Mouse (Mus musculus): Measurements from ENCODE around the gene Lama5. TPM values are rescaled to one million over a fixed set of nuclear protein-coding genes. Genes with fewer than 3 reads are reported as not detected.
"Not testable (repeated sequence)": the region's sequence is repeated elsewhere in the genome, so short reads cannot be mapped to it uniquely, and the experiment has no call there.

Gene Lama5
- polyA plus RNA-seq, 1 experiment from 2014 or later = 6.4 TPM

DNA sequence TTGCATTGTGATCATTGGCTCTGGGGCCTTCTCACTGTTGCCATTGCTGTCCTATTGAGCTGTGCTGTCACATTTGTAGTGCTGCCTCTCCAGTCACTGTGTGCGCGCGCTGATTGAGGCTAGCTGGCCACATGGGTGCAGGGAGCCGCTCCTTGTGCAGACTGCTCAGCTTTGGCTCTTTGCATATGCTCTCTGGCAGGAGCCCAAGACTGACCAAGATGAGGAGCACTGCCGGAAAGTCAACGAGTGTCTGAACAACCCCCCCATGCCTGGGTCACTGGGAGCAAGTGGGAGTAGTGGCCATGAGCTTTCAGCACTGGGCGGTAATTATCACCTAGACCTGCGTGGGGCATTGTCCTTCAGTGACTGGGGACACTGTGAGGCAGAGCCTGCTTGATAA is 51.9 kb downstream of the Lama5 start:
- Histone ChIP-seq H3K36me3 (peaks cover 61% of the 10 kb centered on the region), H3K4me3 (peak overlapping the region; percentile 95; the same call in 1 of the 2 replicates), H3K4me1 (peaks cover 27% of the 10 kb centered on the region)
- WGBS = 90% methylated on average over 8 of the region's 8 CpGs
- H3K9me3 ChIP-seq (replicated peaks); H3K27me3 ChIP-seq (ENCODE audit: low read depth, poor library complexity, severe bottlenecking); H3K27ac ChIP-seq (replicated peaks); DNase-seq (ENCODE audit: low spot score): not testable (repeated sequence)

DNA sequence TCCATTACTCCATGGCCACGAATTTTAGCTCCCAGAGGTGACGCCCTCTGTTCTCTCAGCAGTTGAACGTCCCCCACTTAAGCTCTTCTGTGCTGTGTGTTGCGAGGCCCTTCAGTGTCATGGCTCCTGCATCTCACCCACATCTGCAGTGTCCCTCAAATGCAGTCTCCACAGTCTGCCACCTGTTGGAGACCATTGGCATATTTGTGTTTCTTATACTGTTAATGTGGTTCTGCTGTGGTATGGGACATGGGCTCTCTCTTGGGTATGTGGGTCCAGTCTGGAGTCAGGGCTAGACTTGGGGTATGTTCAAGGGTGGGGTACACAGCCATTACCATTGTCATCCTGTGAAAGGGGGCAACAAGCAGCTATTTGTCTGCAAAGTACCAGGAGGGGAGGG is 52.5 kb downstream of the Lama5 start:
- no peak for DNase-seq (ENCODE audit: low spot score)
- H3K4me1 ChIP-seq = peaks cover 27% of the 10 kb centered on the region
- H3K36me3 ChIP-seq = peaks cover 55% of the 10 kb centered on the region
- WGBS = 79% methylated on average over 4 of the region's 4 CpGs
- no peaks in the 10 kb centered on the region for H3K27me3 ChIP-seq (ENCODE audit: low read depth, poor library complexity, severe bottlenecking)
- 0 out of 2 replicates have a peak overlapping the region, but pooled peaks have one; percentile 95 for H3K27ac ChIP-seq (replicated peaks)
- no peaks in the 10 kb centered on the region for H3K9me3 ChIP-seq (replicated peaks)
- H3K4me3 ChIP-seq = peak overlapping the region; percentile 95

DNA sequence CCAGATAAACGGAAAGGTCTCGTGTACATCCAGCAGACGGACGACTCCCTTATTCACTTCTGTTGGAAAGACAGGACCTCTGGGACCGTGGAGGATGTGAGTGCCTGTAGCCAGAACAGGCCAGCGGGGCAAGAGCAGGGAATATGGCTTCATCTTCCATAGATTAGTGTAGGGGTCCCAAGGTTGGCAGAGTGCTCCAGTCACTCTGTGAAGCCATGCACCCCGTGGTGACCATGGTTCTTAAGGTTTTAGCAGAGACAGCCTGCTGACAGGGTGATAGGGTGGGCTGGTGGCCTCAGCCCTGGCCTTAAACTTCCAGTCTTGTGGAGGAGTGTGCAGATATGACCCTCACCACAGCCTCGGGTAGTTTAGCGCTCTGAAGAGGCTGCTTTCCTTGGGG is 53.5 kb downstream of the Lama5 start:
- H3K27ac ChIP-seq (replicated peaks) = peak overlapping the region; percentile 95
- H3K9me3 ChIP-seq (replicated peaks) = no peaks in the 10 kb centered on the region
- no peak for DNase-seq (ENCODE audit: low spot score)
- peaks cover 27% of the 10 kb centered on the region for H3K4me1 ChIP-seq
- peaks cover 45% of the 10 kb centered on the region for H3K36me3 ChIP-seq
- H3K4me3 ChIP-seq = peak overlapping the region; percentile 95
- 8% methylated on average over 9 of the region's 9 CpGs for WGBS
- H3K27me3 ChIP-seq (ENCODE audit: low read depth, poor library complexity, severe bottlenecking) = no peaks in the 10 kb centered on the region

DNA sequence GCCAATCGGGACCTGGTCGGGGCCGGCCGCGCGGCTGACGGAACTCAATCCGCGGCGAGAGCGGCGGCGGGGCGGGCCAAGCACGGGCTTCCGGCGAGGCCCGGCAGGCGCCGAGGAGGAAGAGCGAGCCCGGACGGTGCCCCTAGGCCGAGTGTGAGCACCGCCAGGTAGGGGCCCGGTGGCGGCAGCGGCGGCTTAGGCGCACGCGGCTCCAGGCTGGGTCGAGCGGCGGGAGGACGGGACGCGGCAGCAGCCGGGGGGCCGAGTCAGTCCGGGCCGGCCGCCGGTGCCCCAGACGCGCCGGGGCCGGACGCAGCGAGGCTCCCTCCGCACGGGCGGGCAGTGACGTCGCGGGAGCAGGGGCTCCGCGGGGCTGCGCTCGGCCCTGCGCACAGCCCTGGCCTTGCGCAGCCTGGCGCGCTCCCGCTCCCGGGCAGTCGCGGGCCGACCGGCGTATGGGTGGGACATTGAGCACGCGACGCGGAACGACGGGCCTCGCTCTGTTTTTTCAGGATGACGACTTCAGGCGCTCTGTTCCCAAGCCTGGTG is 54.1 kb downstream of the Lama5 start:
- DNase-seq (ENCODE audit: low spot score) = no peak
- Histone ChIP-seq H3K27ac (replicated peaks) (peak overlapping the region; percentile 95), H3K9me3 (replicated peaks) (no peaks in the 10 kb centered on the region), H3K4me1 (peaks cover 27% of the 10 kb centered on the region), H3K4me3 (peak overlapping the region; percentile 95), H3K36me3 (peaks cover 40% of the 10 kb centered on the region), H3K27me3 (ENCODE audit: low read depth, poor library complexity, severe bottlenecking) (no peaks in the 10 kb centered on the region)
- under 1% methylated on average over 80 of the region's 80 CpGs for WGBS

DNA sequence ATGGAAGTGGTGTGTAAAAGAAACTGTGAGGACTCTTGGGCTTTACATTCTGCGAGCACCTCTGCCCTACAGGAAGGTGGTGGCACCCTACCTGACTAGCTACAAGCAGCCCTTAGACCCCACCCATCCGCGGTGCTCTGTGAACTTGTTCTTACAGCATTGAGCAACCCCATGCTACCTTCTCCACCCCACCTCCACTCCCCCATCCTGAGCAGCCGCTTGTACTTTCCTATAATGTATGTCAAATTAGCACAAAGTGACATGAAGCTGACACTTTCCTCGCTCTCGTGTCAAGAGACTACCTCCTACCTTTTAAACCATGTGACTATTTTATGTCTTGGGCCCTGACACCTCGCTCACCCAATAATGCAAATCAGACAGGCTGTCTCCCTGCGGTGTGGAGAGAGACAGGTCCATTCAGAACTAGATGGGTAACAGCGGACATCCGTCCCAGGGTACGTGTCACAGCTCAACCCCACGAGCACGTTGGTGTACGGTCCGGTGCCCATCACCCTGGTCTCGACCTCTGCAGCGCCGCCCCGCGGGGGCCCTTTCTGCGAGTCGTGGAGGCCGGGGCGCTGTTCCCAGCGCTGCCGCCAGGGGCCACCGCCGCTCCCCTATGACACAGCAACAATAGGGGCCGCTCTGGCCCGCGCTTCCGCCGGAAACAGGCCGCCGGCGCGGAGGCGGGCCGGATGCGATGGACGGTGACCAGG is 54.7 kb downstream of the Lama5 start, which contains the start of gene Adrm1:
TSS of gene Adrm1 (plus strand) at position 680 of the 716 bp plus-strand sequence.
- Histone ChIP-seq H3K9me3 (replicated peaks) (no peaks in the 10 kb centered on the region), H3K27ac (replicated peaks) (peak within 1 kb of the TSS; percentile 95), H3K27me3 (ENCODE audit: low read depth, poor library complexity, severe bottlenecking) (no peaks in the 10 kb centered on the region), H3K36me3 (peaks cover 33% of the 10 kb centered on the region), H3K4me3 (peak within 1 kb of the TSS; percentile 95), H3K4me1 (peaks cover 27% of the 10 kb centered on the region)
- DNase-seq (ENCODE audit: low spot score) = peak; percentile 97
- 6% methylated on average over 41 of the region's 41 CpGs for WGBS

DNA sequence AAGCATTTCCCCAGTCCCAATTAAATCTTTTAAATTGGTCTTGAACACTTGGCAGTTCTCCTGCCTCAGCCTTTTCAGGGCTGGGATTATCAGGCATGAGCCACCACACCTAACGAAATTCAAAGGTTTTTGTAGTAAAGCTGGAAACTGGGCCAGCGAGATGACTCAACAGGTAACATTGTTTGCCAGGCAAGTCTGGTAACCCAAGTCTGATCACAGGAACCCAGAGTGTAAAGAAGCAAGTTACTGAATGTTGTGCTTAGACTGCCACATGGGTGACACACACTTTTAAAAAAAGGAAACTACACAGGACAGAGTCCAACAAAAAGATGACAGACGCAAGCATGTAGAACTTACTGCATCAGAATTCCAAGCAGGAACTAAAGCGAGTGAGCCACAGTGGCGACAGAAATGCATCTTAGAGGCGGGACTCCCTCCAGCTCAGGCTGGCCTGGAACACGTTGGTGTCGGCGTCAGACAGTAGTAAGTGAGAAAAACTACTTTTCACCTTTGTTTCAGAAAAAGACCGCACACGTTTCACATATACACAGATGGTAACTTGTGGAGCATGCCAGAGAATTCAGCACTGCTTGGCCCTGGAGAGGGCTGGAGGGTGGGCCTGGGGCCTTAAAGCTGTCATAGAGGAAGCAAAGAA is 55.4 kb downstream of the Lama5 start:
- Histone ChIP-seq H3K27me3 (ENCODE audit: low read depth, poor library complexity, severe bottlenecking) (no peaks in the 10 kb centered on the region), H3K9me3 (replicated peaks) (no peaks in the 10 kb centered on the region), H3K4me3 (0 out of 2 replicates have a peak overlapping the region, but pooled peaks have one; percentile 95), H3K27ac (replicated peaks) (peak overlapping the region; percentile 95; the same call in 1 of the 2 replicates), H3K36me3 (peaks cover 26% of the 10 kb centered on the region), H3K4me1 (peaks cover 27% of the 10 kb centered on the region)
- WGBS = 90% methylated on average over 11 of the region's 11 CpGs
- DNase-seq (ENCODE audit: low spot score) = no peak

DNA sequence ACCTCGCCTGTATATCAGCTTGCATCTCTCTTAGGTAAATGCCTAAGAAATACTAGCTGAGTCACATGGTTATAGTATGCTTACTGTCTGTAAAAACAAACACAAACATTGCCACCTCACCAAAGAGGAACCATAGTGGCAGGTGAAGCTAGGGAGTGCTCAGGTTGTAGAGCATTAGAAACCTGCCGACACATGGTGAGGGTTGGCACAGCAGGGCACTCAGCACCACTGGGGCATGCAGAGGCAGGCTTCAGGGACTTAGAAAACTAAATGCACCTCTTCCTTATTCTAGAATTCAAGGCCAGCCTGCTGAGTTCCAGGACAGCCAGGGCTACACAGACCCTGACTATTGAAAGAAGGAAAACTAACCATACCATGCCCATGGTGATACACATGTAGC is 58.8 kb downstream of the Lama5 start:
- Histone ChIP-seq H3K36me3 (peaks cover 21% of the 10 kb centered on the region), H3K27me3 (ENCODE audit: low read depth, poor library complexity, severe bottlenecking) (no peaks in the 10 kb centered on the region), H3K9me3 (replicated peaks) (no peaks in the 10 kb centered on the region), H3K27ac (replicated peaks) (no peak overlapping the region), H3K4me1 (peaks cover 7% of the 10 kb centered on the region), H3K4me3 (no peak overlapping the region)
- 84% methylated on average over 2 of the region's 2 CpGs for WGBS
- no peak for DNase-seq (ENCODE audit: low spot score)

DNA sequence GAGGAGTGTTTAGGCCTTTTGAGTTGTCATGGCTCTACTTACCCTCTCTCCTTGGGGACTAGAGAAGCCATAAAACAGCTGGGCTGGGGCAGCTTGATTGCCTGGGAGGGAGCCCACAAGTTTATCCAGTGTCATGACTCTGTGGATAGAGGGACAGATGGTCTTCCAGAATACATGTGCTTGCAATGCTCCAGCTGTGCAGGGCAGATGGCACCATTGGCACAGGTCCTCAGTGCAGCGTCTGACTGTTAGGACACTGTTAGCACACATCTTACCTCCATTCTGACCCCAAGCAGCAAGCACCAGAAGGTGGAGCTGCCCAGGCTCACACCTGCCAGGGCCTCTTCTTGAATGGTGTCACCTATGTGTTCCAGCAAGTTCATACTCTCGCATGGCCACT is 59.8 kb downstream of the Lama5 start:
- Histone ChIP-seq H3K9me3 (replicated peaks) (no peaks in the 10 kb centered on the region), H3K27me3 (ENCODE audit: low read depth, poor library complexity, severe bottlenecking) (no peaks in the 10 kb centered on the region), H3K36me3 (peaks cover 31% of the 10 kb centered on the region), H3K4me3 (no peak overlapping the region), H3K4me1 (peaks cover 4% of the 10 kb centered on the region), H3K27ac (replicated peaks) (no peak overlapping the region)
- WGBS = 80% methylated on average over 2 of the region's 2 CpGs
- no peak for DNase-seq (ENCODE audit: low spot score)

DNA sequence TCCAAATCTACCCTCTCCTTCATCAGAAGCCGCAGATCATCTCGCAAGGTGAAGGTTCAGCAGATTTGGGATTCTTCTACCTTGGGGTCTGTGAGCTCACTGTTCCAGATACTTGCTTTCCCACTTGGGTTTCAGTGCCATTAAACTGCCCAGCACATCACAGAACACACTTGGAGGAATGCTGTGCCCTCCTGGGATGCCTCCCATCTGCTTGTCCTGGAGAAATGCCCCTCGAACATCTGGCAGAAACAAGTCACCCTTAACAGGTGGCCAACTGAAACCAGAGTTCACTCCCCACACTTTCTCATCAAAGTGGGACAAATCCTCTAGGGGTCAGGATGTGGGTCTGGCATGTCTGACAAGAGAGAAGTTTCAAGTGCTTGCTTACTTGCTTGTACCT is 67.0 kb downstream of the Lama5 start:
- Histone ChIP-seq H3K4me1 (no peaks in the 10 kb centered on the region), H3K4me3 (no peak overlapping the region), H3K9me3 (replicated peaks) (no peaks in the 10 kb centered on the region), H3K27ac (replicated peaks) (no peak overlapping the region), H3K27me3 (ENCODE audit: low read depth, poor library complexity, severe bottlenecking) (no peaks in the 10 kb centered on the region), H3K36me3 (peaks cover 88% of the 10 kb centered on the region)
- WGBS = 93% methylated on average over 3 of the region's 3 CpGs
- DNase-seq (ENCODE audit: low spot score) = no peak

DNA sequence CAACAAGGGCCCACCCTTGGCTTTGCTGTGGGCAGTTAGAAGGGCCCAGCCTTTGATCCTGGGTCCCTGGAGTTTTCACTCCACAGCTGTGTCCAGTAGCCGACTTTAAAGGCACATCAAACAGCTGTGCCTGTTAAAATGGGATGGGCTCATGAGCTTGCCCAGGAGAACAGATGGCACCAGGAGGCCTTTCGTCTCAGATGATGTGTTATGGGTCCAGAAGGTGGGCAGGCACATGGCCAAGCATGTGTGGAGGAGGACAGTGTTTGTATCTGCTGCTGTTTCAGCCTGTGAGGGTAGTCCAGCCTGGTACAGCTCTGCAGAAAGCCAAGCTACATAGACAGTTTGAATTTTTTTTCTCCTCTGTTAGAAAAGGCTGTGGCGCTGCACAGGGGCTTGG is 70.9 kb downstream of the Lama5 start:
- DNase-seq (ENCODE audit: low spot score) = no peak
- peaks cover 88% of the 10 kb centered on the region for H3K36me3 ChIP-seq
- no peaks in the 10 kb centered on the region for H3K9me3 ChIP-seq (replicated peaks)
- no peaks in the 10 kb centered on the region for H3K27me3 ChIP-seq (ENCODE audit: low read depth, poor library complexity, severe bottlenecking)
- 85% methylated on average over 3 of the region's 3 CpGs for WGBS
- H3K4me1 ChIP-seq = no peaks in the 10 kb centered on the region
- no peak overlapping the region for H3K27ac ChIP-seq (replicated peaks)
- no peak overlapping the region for H3K4me3 ChIP-seq

DNA sequence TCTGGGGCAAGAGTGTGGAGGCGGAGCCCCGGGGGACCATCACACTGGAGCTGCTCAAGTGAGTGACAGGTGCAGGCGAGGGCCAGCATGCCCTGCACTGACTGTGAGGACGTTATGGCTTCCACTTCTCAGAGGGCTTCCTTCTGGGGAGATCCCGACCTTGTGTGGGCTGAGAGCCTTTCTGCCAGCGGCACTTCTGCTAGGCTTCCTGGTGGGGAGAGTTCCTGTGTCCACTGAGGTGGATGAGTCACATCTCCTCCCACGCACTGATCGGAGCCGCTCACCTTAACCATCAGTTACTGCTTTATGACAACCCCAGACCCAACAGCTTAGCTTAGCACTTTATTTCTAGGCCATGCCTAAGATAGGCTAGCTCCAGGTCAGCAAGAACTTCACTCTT is 77.1 kb downstream of the Lama5 start:
- Histone ChIP-seq H3K9me3 (replicated peaks) (no peaks in the 10 kb centered on the region), H3K27ac (replicated peaks) (no peak overlapping the region), H3K27me3 (ENCODE audit: low read depth, poor library complexity, severe bottlenecking) (no peaks in the 10 kb centered on the region), H3K4me1 (no peaks in the 10 kb centered on the region), H3K4me3 (no peak overlapping the region), H3K36me3 (peaks cover 92% of the 10 kb centered on the region)
- WGBS = 87% methylated on average over 9 of the region's 9 CpGs
- no peak for DNase-seq (ENCODE audit: low spot score)

DNA sequence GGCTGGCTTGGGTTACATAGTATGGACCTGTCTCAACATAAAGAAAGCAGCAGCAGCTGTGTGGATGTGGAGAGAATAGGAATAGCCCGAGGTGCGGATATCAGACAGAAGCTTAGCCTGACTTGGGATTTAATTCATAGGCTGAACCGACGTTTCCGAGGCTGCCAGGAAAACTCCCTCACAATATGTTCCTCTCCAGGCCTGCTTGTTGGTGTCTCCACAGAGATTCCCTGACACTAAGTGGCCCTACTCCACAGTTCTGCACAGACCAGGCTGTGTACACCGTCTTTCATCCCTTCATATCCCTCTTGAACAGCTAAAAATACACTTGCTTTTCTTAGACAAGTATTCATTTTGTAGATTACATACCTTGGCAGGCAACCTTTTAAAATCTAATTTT is 78.3 kb downstream of the Lama5 start:
- DNase-seq (ENCODE audit: low spot score) = no peak
- Histone ChIP-seq H3K4me1 (no peaks in the 10 kb centered on the region), H3K4me3 (no peak overlapping the region), H3K9me3 (replicated peaks) (no peaks in the 10 kb centered on the region), H3K36me3 (peaks cover 85% of the 10 kb centered on the region), H3K27me3 (ENCODE audit: low read depth, poor library complexity, severe bottlenecking) (no peaks in the 10 kb centered on the region), H3K27ac (replicated peaks) (no peak overlapping the region)
- WGBS = 96% methylated on average over 6 of the region's 6 CpGs

DNA sequence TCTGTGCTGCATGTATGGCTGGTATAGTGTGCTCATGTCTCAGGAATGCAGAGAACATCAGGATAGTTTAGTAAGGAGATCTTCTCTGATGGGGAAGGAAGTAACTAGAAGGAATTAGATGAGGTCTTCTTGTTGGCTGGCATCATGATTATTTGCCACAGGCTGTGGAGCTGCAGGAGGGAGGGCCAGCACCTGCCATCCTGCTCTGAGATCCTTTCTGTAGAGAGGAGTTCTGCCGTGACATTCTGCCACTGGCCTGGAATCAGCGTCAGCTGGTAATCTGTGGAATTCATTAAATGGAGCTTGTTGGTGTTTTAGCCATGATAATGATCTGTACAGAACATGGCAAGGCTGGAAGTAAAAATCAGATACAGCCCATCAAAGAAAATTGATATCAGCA is 79.6 kb downstream of the Lama5 start:
- Histone ChIP-seq H3K36me3 (peaks cover 82% of the 10 kb centered on the region), H3K4me3 (no peak overlapping the region), H3K4me1 (no peaks in the 10 kb centered on the region), H3K27ac (replicated peaks) (no peak overlapping the region), H3K27me3 (ENCODE audit: low read depth, poor library complexity, severe bottlenecking) (no peaks in the 10 kb centered on the region), H3K9me3 (replicated peaks) (no peaks in the 10 kb centered on the region)
- WGBS = 90% methylated on average over 2 of the region's 2 CpGs
- DNase-seq (ENCODE audit: low spot score) = no peak
